Mouse (Mus musculus) layer of hippocampus, postnatal 14 days (tissue): Measurements from ENCODE around the gene Trim16. TPM values are rescaled to one million over a fixed set of nuclear protein-coding genes. Genes with fewer than 3 reads are reported as not detected.

Experiments
- DNase-seq, 2 experiments: peaks; one replicate each; pipeline ENCODE4 v3.0.0; 2021 to 2022; ENCODE audit warnings: low spot score in 2 of 2, mixed read lengths in 1 of 2
- total RNA-seq, 2 experiments: library from RNA; stranded (reverse); gene quantifications; 2 replicates each; pipeline ENCODE4 v1.2.3; 2021

Gene Trim16
- total RNA-seq, 2 experiments from 2014 or later: 3.9 to 4.0 TPM

- no peak for DNase-seq
Observed at GRCm38 (mm10) chr11:62827911-62828310, 7.9 kb downstream of the Trim16 start.

- no peak for DNase-seq
Observed at GRCm38 (mm10) chr11:62830387-62830786, 10.4 kb downstream of the Trim16 start.

- no peak for DNase-seq
Observed at GRCm38 (mm10) chr11:62831906-62832305, 11.9 kb downstream of the Trim16 start.

- no peak for DNase-seq
Observed at GRCm38 (mm10) chr11:62844562-62844961, 24.5 kb downstream of the Trim16 start.

GRCm38 (mm10) chr11:62845730-62846129 lies 25.7 kb downstream of the Trim16 start:
- no peak for DNase-seq

- DNase-seq: peak; percentile 21 to 36
Observed at GRCm38 (mm10) chr11:62846961-62847654, 27.1 kb downstream of the Trim16 start, which contains the start of gene Fbxw10. TSS of gene Fbxw10 (plus strand) at chr11:62847069.

GRCm38 (mm10) chr11:62847655-62848191 lies 27.7 kb downstream of the Trim16 start:
- no peak for DNase-seq

GRCm38 (mm10) chr11:62848301-62848700 lies 28.3 kb downstream of the Trim16 start:
- no peak for DNase-seq

GRCm38 (mm10) chr11:62851199-62851598 lies 31.2 kb downstream of the Trim16 start:
- DNase-seq: peak in 1 of 2 experiments; percentile 20

- no peak for DNase-seq
Observed at GRCm38 (mm10) chr11:62853334-62853733, 33.3 kb downstream of the Trim16 start.

GRCm38 (mm10) chr11:62865562-62865961 lies 45.5 kb downstream of the Trim16 start:
- DNase-seq: no peak

GRCm38 (mm10) chr11:62866685-62867084 lies 46.7 kb downstream of the Trim16 start:
- DNase-seq: no peak

GRCm38 (mm10) chr11:62869201-62869600 lies 49.2 kb downstream of the Trim16 start:
- peak in 1 of 2 experiments; percentile 56 for DNase-seq

- DNase-seq: no peak
Observed at GRCm38 (mm10) chr11:62869715-62870371, 49.8 kb downstream of the Trim16 start.

- no peak for DNase-seq
Observed at GRCm38 (mm10) chr11:62873479-62873878, 53.4 kb downstream of the Trim16 start.

GRCm38 (mm10) chr11:62875696-62876095 lies 55.7 kb downstream of the Trim16 start:
- DNase-seq: no peak

- no peak for DNase-seq
Observed at GRCm38 (mm10) chr11:62876445-62876844, 56.4 kb downstream of the Trim16 start.

- no peak for DNase-seq
Observed at GRCm38 (mm10) chr11:62877391-62877790, 57.4 kb downstream of the Trim16 start.

- no peak for DNase-seq
Observed at GRCm38 (mm10) chr11:62878728-62879127, 58.7 kb downstream of the Trim16 start.

- peak; percentile 93 to 98 for DNase-seq
Observed at GRCm38 (mm10) chr11:62879220-62880048, 59.4 kb downstream of the Trim16 start, which contains the start of gene Tvp23b. TSS of gene Tvp23b (plus strand) at chr11:62879455.

- no peak for DNase-seq
Observed at GRCm38 (mm10) chr11:62883407-62883806, 63.4 kb downstream of the Trim16 start.
